Mouse (Mus musculus) limb, embryonic 14.5 days (tissue): ENCODE data around the gene Ap1g1. TPM values are rescaled to one million over a fixed set of nuclear protein-coding genes. Genes with fewer than 3 reads are reported as not detected.

Experiments
- ATAC-seq: fragments of 200-750 bp; cut with Nextera tagmentation; 2 replicates; pipeline ENCODE4 v1.8.0; 2017; ENCODE audit warnings: low read depth, moderate number of reproducible peaks, moderate TSS enrichment; ENCODE audit not compliant: low FRiP score
- DNase-seq: peaks from one replicate; pipeline ENCODE4 v3.0.0-alpha.2; 2015; ENCODE audit warnings: low spot score
- H3K27ac ChIP-seq: fragments of 300-500 bp; sonication (generic); replicated peaks from 2 replicates; pipeline ENCODE4 v1.5.1; 2014; ENCODE audit warnings: low read depth, mild to moderate bottlenecking, low read length, moderate library complexity, mixed read lengths
- H3K27me3 ChIP-seq: fragments of 300-500 bp; sonication (generic); 2 replicates; pipeline ENCODE4 v1.6.1; 2014; ENCODE audit warnings: low read length, mixed read lengths; ENCODE audit not compliant: control insufficient read depth, insufficient read depth
- H3K36me3 ChIP-seq: fragments of 300-500 bp; sonication (generic); 2 replicates; pipeline ENCODE4 v1.6.1; 2014; ENCODE audit warnings: mild to moderate bottlenecking, low read length, moderate library complexity, mixed read lengths; ENCODE audit not compliant: control insufficient read depth, insufficient read depth
- H3K4me1 ChIP-seq: fragments of 300-500 bp; sonication (generic); 2 replicates; pipeline ENCODE4 v1.6.1; 2014; ENCODE audit warnings: antibody characterized with exemption, low read length, mixed read lengths; ENCODE audit not compliant: control insufficient read depth, insufficient read depth
- H3K4me2 ChIP-seq: fragments of 300-500 bp; sonication (generic); replicated peaks from 2 replicates; pipeline ENCODE4 v1.6.1; 2014; ENCODE audit warnings: low read depth, mild to moderate bottlenecking, low read length, moderate library complexity; ENCODE audit not compliant: severe bottlenecking
- H3K4me3 ChIP-seq: fragments of 300-500 bp; sonication (generic); replicated peaks from 2 replicates; pipeline ENCODE4 v1.5.1; 2014; ENCODE audit warnings: low read length
- H3K9ac ChIP-seq: fragments of 300-500 bp; sonication (generic); 2 replicates; pipeline ENCODE4 v1.6.1; 2014; ENCODE audit warnings: mild to moderate bottlenecking, low read depth, low read length, moderate library complexity; ENCODE audit not compliant: severe bottlenecking
- H3K9me3 ChIP-seq: fragments of 300-500 bp; sonication (generic); 2 replicates; pipeline ENCODE4 v1.6.1; 2016; ENCODE audit warnings: low read length; ENCODE audit not compliant: control insufficient read depth
- POLR2A ChIP-seq: fragments of 200-500 bp; IDR thresholded peaks from 2 replicates; pipeline ENCODE4 v1.8.0; 2012; ENCODE audit warnings: inconsistent platforms, mild to moderate bottlenecking, moderate library complexity, borderline replicate concordance; ENCODE audit not compliant: insufficient read depth, insufficient read length; ENCODE audit errors: extremely low read depth
- WGBS: fragments of 180-500 bp; shearing (Covaris S2); extraction: QIAGEN DNeasy Blood & Tissue Kit; methylation state at CpG from one replicate; pipeline ENCODE4 v1.1.7; 2014; 5-methylcytosine and 5-hydroxymethylcytosine counted together
- polyA plus RNA-seq, 2 experiments: library from polyadenylated mRNA; depleted of rRNA in 1 of 2; stranded (reverse) in 1 of 2; unstranded in 1 of 2; fragments of >200 nt; fragmentation: Nextera tagmentation in 1 of 2; extraction: Ambion mirVana in 1 of 2; gene quantifications; 2 replicates each; pipeline versions ENCODE4 v1.2.1 to v1.2.3; 2012 to 2014

The Ap1g1 gene
- polyA plus RNA-seq, 2 experiments = 32.0 to 63.1 TPM

DNA sequence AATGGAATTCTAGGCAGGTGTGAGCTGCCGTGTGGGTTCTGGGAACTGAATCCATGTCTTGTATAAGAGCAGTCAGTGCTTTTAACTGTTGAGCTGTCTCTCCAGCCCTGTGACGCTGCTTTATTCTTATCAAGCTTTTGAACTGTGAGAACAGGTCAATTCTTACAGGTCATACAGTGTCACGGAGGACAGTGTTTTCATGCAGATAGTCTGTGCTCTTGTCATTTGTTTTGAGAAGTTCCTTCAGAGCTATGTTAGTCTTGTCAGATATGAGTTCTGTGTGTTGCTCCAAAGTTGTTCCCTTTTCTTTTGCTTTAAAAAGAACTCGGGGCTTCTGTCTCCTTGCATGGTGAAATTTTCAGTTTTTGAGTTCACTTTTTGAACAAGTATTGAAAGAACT is 2.2 kb downstream of the Ap1g1 start:
- WGBS = 80% methylated on average over 4 of the region's 4 CpGs
- H3K4me2 ChIP-seq = no peak overlapping the region

DNA sequence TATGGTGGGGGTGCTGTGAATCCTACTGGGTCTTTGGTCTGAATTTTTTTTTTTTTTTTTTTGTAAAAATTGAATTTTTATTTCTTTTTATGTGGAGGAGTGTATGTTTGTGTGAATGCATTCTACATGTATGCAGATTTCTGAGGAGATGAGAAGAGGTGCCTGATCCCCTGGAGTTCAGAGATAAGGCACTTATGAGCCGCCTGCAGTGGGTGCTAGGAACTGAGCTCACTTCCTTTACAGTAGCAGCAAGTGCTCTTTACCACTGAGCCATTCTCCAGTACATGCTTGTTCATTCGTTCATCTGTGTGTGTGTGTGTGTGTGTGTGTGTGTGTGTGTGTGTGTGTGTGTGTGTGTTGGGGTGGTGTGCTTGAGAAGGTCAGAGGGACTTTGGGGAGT is 12.6 kb downstream of the Ap1g1 start:
- H3K9me3 ChIP-seq = no peaks in the 10 kb centered on the region
- no peak overlapping the region for H3K4me2 ChIP-seq
- no peak for TF ChIP-seq POLR2A
- H3K36me3 ChIP-seq = peaks cover 3% of the 10 kb centered on the region; the same call in 1 of the 2 replicates
- H3K27ac ChIP-seq = no peak overlapping the region
- no peaks in the 10 kb centered on the region for H3K27me3 ChIP-seq
- no peaks in the 10 kb centered on the region for H3K4me1 ChIP-seq
- no peak overlapping the region for H3K4me3 ChIP-seq
- no peak overlapping the region for H3K9ac ChIP-seq
- 92% methylated on average over 2 of the region's 2 CpGs for WGBS
- no peak for ATAC-seq
- DNase-seq = no peak

More for the DNA sequence above, 2.2 kb downstream of the Ap1g1 start:
- ATAC-seq (no peak), DNase-seq (no peak)
- no peak for TF ChIP-seq POLR2A
- Histone ChIP-seq H3K9ac (no peak overlapping the region), H3K36me3 (no peaks in the 10 kb centered on the region), H3K4me1 (peaks cover 10% of the 10 kb centered on the region), H3K27ac (no peak overlapping the region), H3K4me3 (no peak overlapping the region), H3K9me3 (no peaks in the 10 kb centered on the region), H3K27me3 (no peaks in the 10 kb centered on the region)

- no peak overlapping the region for H3K9ac ChIP-seq
- no peak overlapping the region for H3K4me2 ChIP-seq
- no peaks in the 10 kb centered on the region for H3K9me3 ChIP-seq
- H3K27me3 ChIP-seq = no peaks in the 10 kb centered on the region
- no peak overlapping the region for H3K4me3 ChIP-seq
- WGBS = 62% methylated on average over 1 of the region's 1 CpGs
- no peak for TF ChIP-seq POLR2A
- DNase-seq = no peak
- H3K36me3 ChIP-seq = peaks cover 3% of the 10 kb centered on the region; the same call in 1 of the 2 replicates
- peaks cover 8% of the 10 kb centered on the region for H3K4me1 ChIP-seq
- ATAC-seq = no peak
- H3K27ac ChIP-seq = no peak overlapping the region
Observed at GRCm38 (mm10) chr8:109795166-109795565, 16.8 kb downstream of the Ap1g1 start.

DNA sequence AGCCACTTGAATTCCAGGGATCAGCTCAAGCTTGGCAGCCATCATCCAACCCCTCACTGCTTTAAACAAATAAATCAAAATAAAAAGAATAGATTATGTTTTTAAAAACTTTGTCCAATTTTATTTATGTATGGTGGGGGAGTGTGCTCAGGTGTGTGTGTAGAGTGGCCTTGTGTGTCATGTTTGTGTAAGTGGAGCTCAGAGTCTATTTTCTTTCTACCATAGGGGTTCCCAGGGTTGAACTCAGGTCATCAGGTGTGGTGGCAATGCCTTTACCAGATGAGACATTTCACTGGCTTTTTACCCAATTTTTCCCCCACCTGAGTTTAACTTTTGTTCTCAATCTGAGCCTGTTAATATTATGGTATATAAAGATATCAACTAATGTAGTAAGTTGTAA is 20.4 kb downstream of the Ap1g1 start:
- H3K4me3 ChIP-seq = no peak overlapping the region
- H3K27me3 ChIP-seq = no peaks in the 10 kb centered on the region
- no peak overlapping the region for H3K27ac ChIP-seq
- no peaks in the 10 kb centered on the region for H3K9me3 ChIP-seq
- peaks cover 8% of the 10 kb centered on the region for H3K4me1 ChIP-seq
- ATAC-seq (no peak), DNase-seq (no peak)
- no peak for TF ChIP-seq POLR2A
- H3K9ac ChIP-seq = no peak overlapping the region
- H3K36me3 ChIP-seq = peaks cover 5% of the 10 kb centered on the region
- H3K4me2 ChIP-seq = no peak overlapping the region

- H3K36me3 ChIP-seq = peaks cover 4% of the 10 kb centered on the region; the same call in 1 of the 2 replicates
- H3K4me3 ChIP-seq = no peak overlapping the region
- WGBS = 37% methylated on average over 4 of the region's 4 CpGs
- no peak overlapping the region for H3K27ac ChIP-seq
- H3K4me2 ChIP-seq = no peak overlapping the region
- H3K9ac ChIP-seq = no peak overlapping the region
- no peaks in the 10 kb centered on the region for H3K27me3 ChIP-seq
- no peak for DNase-seq
- H3K9me3 ChIP-seq = no peaks in the 10 kb centered on the region
- peaks cover 8% of the 10 kb centered on the region for H3K4me1 ChIP-seq
- ATAC-seq = no peak
- no peak for TF ChIP-seq POLR2A
Observed at GRCm38 (mm10) chr8:109799245-109799644, 20.9 kb downstream of the Ap1g1 start.

DNA sequence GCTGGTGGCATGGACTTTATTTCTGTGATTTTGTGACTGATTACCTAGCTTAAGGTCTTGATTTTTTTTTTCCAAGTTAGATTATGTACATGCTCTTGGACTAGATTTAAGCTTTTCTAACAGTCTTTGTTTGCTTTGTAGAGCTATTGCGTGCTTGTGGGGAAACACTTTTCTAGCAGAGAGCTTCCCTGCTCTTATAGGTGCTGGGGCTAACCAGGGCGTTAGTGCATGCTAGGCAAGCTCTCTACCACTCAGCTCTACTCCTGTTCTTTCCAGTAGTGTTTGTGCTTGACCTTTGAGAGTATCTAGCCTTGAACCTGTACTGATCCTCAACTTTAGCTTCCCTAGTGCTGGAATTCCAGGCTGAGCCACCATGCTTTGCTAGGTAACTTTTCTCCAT is 22.0 kb downstream of the Ap1g1 start:
- ATAC-seq = no peak

More for the DNA sequence above, 22.0 kb downstream of the Ap1g1 start:
- no peaks in the 10 kb centered on the region for H3K27me3 ChIP-seq
- H3K4me2 ChIP-seq = no peak overlapping the region
- peaks cover 8% of the 10 kb centered on the region for H3K4me1 ChIP-seq
- H3K27ac ChIP-seq = no peak overlapping the region
- no peak for DNase-seq
- H3K4me3 ChIP-seq = no peak overlapping the region
- no peak overlapping the region for H3K9ac ChIP-seq
- H3K9me3 ChIP-seq = no peaks in the 10 kb centered on the region
- no peak for TF ChIP-seq POLR2A
- 83% methylated on average over 2 of the region's 2 CpGs for WGBS
- H3K36me3 ChIP-seq = peaks cover 11% of the 10 kb centered on the region
